ENCODE assay signal across 9 mouse cellular contexts in genomic region chr2:112339736-112340135, GRCm38 (mm10). TPM values are rescaled to one million over a fixed set of nuclear protein-coding genes. Genes with fewer than 3 reads are reported as not detected.
A peak's percentile ranks its signal among the peaks of the same experiment; 100 is the strongest.
DNase-seq lines count a peak whose midpoint lies in the region; ATAC-seq and TF ChIP-seq lines count a peak whose summit lies in the region.
"Had no signal": no experiment of that assay in that cellular context is flagged by ENCODE, and none has a peak within 500 bp of the region (broad histone marks: within the 10 kb centered on the region; RNA-seq: fewer than 3 reads in every experiment).

No protein-coding gene starts in this region.

- no peak for TF ChIP-seq POLR2A in spleen, adult 2 months (IDR thresholded peaks at IDR 0.05; ENCODE audit: low read depth, low read length)

- H3K4me1 ChIP-seq in heart, embryonic 10.5 days = no peaks in the 10 kb centered on the region
- H3K4me1 ChIP-seq in spleen, adult 2 months (ENCODE audit: control insufficient read depth, insufficient read depth, insufficient read length) = no peaks in the 10 kb centered on the region
- no peaks in the 10 kb centered on the region for H3K4me1 ChIP-seq in midbrain, embryonic 11.5 days (ENCODE audit: control insufficient read depth, insufficient read depth, low read length)

- no peak overlapping the region for H3K4me2 ChIP-seq in midbrain, embryonic 11.5 days

- H3K27me3 ChIP-seq in heart, embryonic 10.5 days (ENCODE audit: insufficient read depth, poor library complexity, severe bottlenecking) = no peaks in the 10 kb centered on the region
- no peaks in the 10 kb centered on the region for H3K27me3 ChIP-seq in spleen, adult 2 months (ENCODE audit: control insufficient read depth, insufficient read depth, low read length)
- H3K27me3 ChIP-seq in midbrain, embryonic 11.5 days (ENCODE audit: control insufficient read depth, insufficient read depth, low read length) = no peaks in the 10 kb centered on the region

- no peak overlapping the region for H3K9ac ChIP-seq in midbrain, embryonic 11.5 days (ENCODE audit: low read length)

- peak; percentile 23; the same call in 1 of the 2 replicates for TF ChIP-seq CTCF in spleen, adult 2 months (IDR thresholded peaks at IDR 0.05; ENCODE audit: extremely low read depth, insufficient read depth, insufficient read length, insufficient replicate concordance)

- H3K4me3 ChIP-seq in heart, embryonic 10.5 days = no peak overlapping the region
- no peak overlapping the region for H3K4me3 ChIP-seq in spleen, adult 2 months (ENCODE audit: extremely low read depth, insufficient read depth, insufficient read length)
- no peak overlapping the region for H3K4me3 ChIP-seq in midbrain, embryonic 11.5 days (ENCODE audit: low read depth, low read length)

- no peak overlapping the region for H3K27ac ChIP-seq in heart, embryonic 10.5 days
- H3K27ac ChIP-seq in spleen, adult 2 months (ENCODE audit: insufficient read depth, low read length) = no peak overlapping the region
- no peak overlapping the region for H3K27ac ChIP-seq in midbrain, embryonic 11.5 days (ENCODE audit: low read depth, low read length)

- peak; percentile 13 to 18 for DNase-seq in heart, postnatal 14 days
- DNase-seq in heart, embryonic 10.5 days (ENCODE audit: low spot score) = no peak
- peak in 1 of 2 experiments; percentile 18 for DNase-seq in spleen, adult 2 months (ENCODE audit: low read depth in 1 of 2, low spot score in 2 of 2)
- DNase-seq in spleen, postnatal 36 days (ENCODE audit: low spot score in 2 of 2) = no peak
- DNase-seq in urinary bladder, postnatal 14 days (ENCODE audit: low spot score) = no peak
- DNase-seq in left cerebral cortex, postnatal 10 days (ENCODE audit: extremely low spot score in 1 of 2, low spot score in 2 of 2) = no peak
- no peak for DNase-seq in midbrain, embryonic 11.5 days (ENCODE audit: low spot score, missing footprints)
- DNase-seq: cerebellum, adult 11-12 months had no signal

- H3K9me3 ChIP-seq in heart, embryonic 10.5 days = no peaks in the 10 kb centered on the region
- no peaks in the 10 kb centered on the region for H3K9me3 ChIP-seq in midbrain, embryonic 11.5 days (ENCODE audit: control insufficient read depth, low read length)

- intact Hi-C loops in heart, postnatal 14 days (cut with DNase I) = loop anchor here (10.0 kb wide), 1 partner anchor 75 kb away; the partner anchor contains the start of genes Gm21985, Nop10 and Slc12a6
- intact Hi-C loops in left cerebral cortex, postnatal 10 days (cut with DNase I) = loop anchor here (2.0 kb wide), 1 partner anchor 77 kb away; no protein-coding TSS in a partner anchor

- ATAC-seq in granulocyte monocyte progenitor cell, adult 5-6 weeks (replicated peaks; ENCODE audit: poor library complexity, severe bottlenecking) = peak; percentile 44; the same call in 1 of the 2 replicates
- no peak for ATAC-seq in midbrain, embryonic 11.5 days (ENCODE audit: low FRiP score)

- 89% methylated on average over 2 of the region's 2 CpGs for WGBS in heart, embryonic 10.5 days
- WGBS in spleen, adult 2 months = 93% methylated on average over 2 of the region's 2 CpGs
- 89% methylated on average over 2 of the region's 2 CpGs for WGBS in midbrain, embryonic 11.5 days

- H3K36me3 ChIP-seq in heart, embryonic 10.5 days = peaks cover 39% of the 10 kb centered on the region
- peaks cover 42% of the 10 kb centered on the region for H3K36me3 ChIP-seq in spleen, adult 2 months (ENCODE audit: control insufficient read depth, insufficient read depth, low read length)
- no peaks in the 10 kb centered on the region for H3K36me3 ChIP-seq in midbrain, embryonic 11.5 days (ENCODE audit: control insufficient read depth, insufficient read depth, low read length)

RNA-seq across cellular contexts. Expression of gene Emc4, which starts 28.1 kb away (rescaled TPM):
- 10 to 100 TPM; 61.2 to 67.8 TPM for total RNA-seq in heart, postnatal 14 days (2021)
- polyA plus RNA-seq in heart, embryonic 10.5 days (2016; fragmentation: Nextera tagmentation; extraction: Ambion mirVana) = 114 and 134 TPM in 2 replicates
- polyA plus RNA-seq in spleen, adult 2 months (2012; rRNA removed) = 28.6 and 32.5 TPM in 2 replicates
- total RNA-seq in granulocyte monocyte progenitor cell, adult 5-6 weeks (2014; fragmentation: Nextera tagmentation) = 58.9 and 83.9 TPM in 2 replicates
- 73.6 and 78.2 TPM in 2 replicates for total RNA-seq in granulocyte monocyte progenitor cell, adult 5-6 weeks (2017)
- 100 to 1,000 TPM; 165 to 172 TPM for total RNA-seq in left cerebral cortex, postnatal 10 days (2021)
- 112 and 115 TPM in 2 replicates for polyA plus RNA-seq in midbrain, embryonic 11.5 days (2014; fragmentation: Nextera tagmentation; extraction: Ambion mirVana)

RNA-seq across cellular contexts. Expression of gene Katnbl1, which starts 39.3 kb away (rescaled TPM):
- total RNA-seq in heart, postnatal 14 days (2021) = 1 to 10 TPM; 7.3 to 7.6 TPM
- polyA plus RNA-seq in heart, embryonic 10.5 days (2016; fragmentation: Nextera tagmentation; extraction: Ambion mirVana) = 27.4 and 36.6 TPM in 2 replicates
- polyA plus RNA-seq in spleen, adult 2 months (2012; rRNA removed) = 0.57 and 0.58 TPM in 2 replicates
- total RNA-seq in granulocyte monocyte progenitor cell, adult 5-6 weeks (2014; fragmentation: Nextera tagmentation) = 18.0 and 18.1 TPM in 2 replicates
- 16.4 and 18.1 TPM in 2 replicates for total RNA-seq in granulocyte monocyte progenitor cell, adult 5-6 weeks (2017)
- total RNA-seq in left cerebral cortex, postnatal 10 days (2021) = 10 to 100 TPM; 15.4 to 17.3 TPM
- 54.4 and 55.0 TPM in 2 replicates for polyA plus RNA-seq in midbrain, embryonic 11.5 days (2014; fragmentation: Nextera tagmentation; extraction: Ambion mirVana)

Comparison
In these comparisons a context has a peak if more than half of its experiments do, and no peak if none do; other contexts are left out.
1. DNase-seq: peak in heart, postnatal 14 days (2 of 2); none in heart, embryonic 10.5 days (single experiment), spleen, postnatal 36 days (0 of 2), urinary bladder, postnatal 14 days (single experiment), left cerebral cortex, postnatal 10 days (0 of 2) and midbrain, embryonic 11.5 days (single experiment).